Mouse (Mus musculus) left cerebral cortex, postnatal 36 days (tissue): Measurements from ENCODE around the gene Fam160b1. TPM values are rescaled to one million over a fixed set of nuclear protein-coding genes. Genes with fewer than 3 reads are reported as not detected.

Experiments used
- total RNA-seq, 2 experiments: library from RNA; stranded (reverse); gene quantifications; 2 replicates each; pipeline ENCODE4 v1.2.3; 2021

Fam160b1 gene
- total RNA-seq, 2 experiments from 2014 or later = 23.4 to 24.3 TPM

Other genes with a start within 250 kb of the Fam160b1 start
- gene Ablim1, start 45.8 kb upstream of the Fam160b1 start, total RNA-seq = 100 to 1,000 TPM in 1 of 2 experiments, 10 to 100 TPM in 1; 98.4 to 129 TPM
- gene Trub1, start 92.2 kb downstream of the Fam160b1 start, total RNA-seq = 10 to 100 TPM; 19.2 to 20.6 TPM